16 mouse cellular contexts compared by ENCODE assay signal in the genomic region with DNA sequence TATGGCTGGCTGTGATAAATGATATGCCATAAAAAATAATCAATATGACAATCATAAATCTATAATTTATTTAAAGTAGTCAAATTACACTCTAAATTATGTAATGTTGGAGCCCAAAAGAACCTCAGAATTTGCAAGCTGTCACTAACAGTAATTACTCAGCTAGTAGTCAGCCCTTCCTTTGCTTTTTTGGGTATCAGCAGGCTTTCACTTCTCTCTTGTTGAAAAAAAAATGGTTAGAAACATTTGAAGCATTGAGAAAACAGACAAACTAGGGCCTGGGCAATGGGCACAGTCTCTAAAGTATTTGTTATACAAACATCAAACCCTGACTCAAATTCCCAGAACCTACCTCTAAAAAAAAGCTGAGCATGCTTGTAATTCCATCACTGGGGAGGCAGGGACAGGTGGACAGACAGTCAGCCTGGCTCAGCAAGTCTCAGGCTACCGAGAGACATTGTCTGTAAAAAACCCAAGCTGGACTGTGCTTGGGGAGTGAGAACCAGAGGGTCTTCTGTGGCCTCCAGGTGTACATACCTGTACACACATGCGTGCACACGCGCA.
"Had no signal": no experiment of that assay in that cellular context is flagged by ENCODE, and none has a peak within 500 bp of the region (broad histone marks: within the 10 kb centered on the region; RNA-seq: fewer than 3 reads in every experiment).

No protein-coding gene starts in this region.

- H3K4me2 ChIP-seq: intestine, embryonic 15.5 days; limb, embryonic 15.5 days; liver, embryonic 15.5 days; lung, embryonic 14.5 days; midbrain, embryonic 12.5 days had no signal

- H3K4me3 ChIP-seq: intestine, embryonic 15.5 days; limb, embryonic 15.5 days; liver, embryonic 15.5 days; midbrain, embryonic 12.5 days had no signal

- H3K27me3 ChIP-seq: intestine, embryonic 15.5 days; limb, embryonic 15.5 days; midbrain, embryonic 12.5 days had no signal

- H3K27ac ChIP-seq: intestine, embryonic 15.5 days; limb, embryonic 15.5 days; liver, embryonic 15.5 days; midbrain, embryonic 12.5 days; stomach, postnatal 0 days had no signal

- H3K9ac ChIP-seq: intestine, embryonic 15.5 days; limb, embryonic 15.5 days; liver, embryonic 15.5 days; lung, embryonic 14.5 days; midbrain, embryonic 12.5 days had no signal

- ATAC-seq: intestine, embryonic 15.5 days; midbrain, embryonic 16.5 days had no signal

- H3K9me3 ChIP-seq: intestine, embryonic 15.5 days; limb, embryonic 15.5 days; liver, embryonic 15.5 days had no signal

- DNase-seq: kidney, adult 18-20 months; layer of hippocampus, adult 9-11 months; layer of hippocampus, postnatal 36 days; lung, embryonic 14.5 days; lung, postnatal 10 days; lung, postnatal 4 days; right cerebral cortex, adult 18-20 months; right cerebral cortex, postnatal 25 days; thymus, adult 2 months; thymus, postnatal 36 days had no signal
